Mouse (Mus musculus) CD4-positive, CD25-positive, alpha-beta regulatory T cell, adult 4 months (primary cell): ENCODE results near the gene Arnt2. TPM values are rescaled to one million over a fixed set of nuclear protein-coding genes. Genes with fewer than 3 reads are reported as not detected.

Experiments
- ATAC-seq: one replicate; pipeline ENCODE4 v1.8.0; 2017
- polyA plus RNA-seq, 2 experiments: library from polyadenylated mRNA; unstranded; fragments of 100-300 nt; shearing (Covaris generic); gene quantifications; one replicate each; pipeline ENCODE4 v1.2.1; 2017

The Arnt2 gene
- 1 to 10 TPM; 3.6 to 4.8 TPM for polyA plus RNA-seq

DNA sequence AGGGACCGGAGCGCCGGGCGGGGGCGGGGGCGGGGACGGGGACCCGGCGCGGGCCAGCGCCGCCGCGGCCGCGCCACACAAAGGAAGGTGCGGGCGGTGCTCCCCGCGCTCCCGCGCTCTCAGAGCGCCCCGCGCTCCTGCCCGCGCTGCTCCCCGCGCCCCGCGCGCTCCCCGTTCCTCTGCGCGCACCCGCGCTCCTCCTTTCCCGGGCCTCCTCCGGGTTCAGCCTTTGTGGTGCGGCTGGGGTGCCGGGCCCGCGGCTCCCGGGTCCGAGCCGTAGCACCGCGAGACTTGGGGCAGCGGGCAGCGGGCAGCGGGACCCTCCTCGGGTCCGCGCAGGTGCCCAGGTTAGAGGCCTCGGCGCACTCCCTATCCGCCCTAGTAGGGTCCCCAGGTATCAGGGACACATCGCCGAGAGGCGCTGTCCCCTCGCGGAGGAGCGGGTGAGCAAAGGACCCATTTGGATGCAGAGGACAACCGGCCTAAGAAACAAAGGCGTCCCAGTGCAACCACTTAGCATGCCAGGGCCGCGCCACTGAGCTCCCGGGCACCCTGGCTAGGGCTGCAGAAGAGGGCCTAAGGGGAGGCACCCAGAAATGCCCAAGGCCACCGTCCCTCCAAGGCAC lies at the start of gene Arnt2:
Gene Arnt2 (minus strand): TSS at position 281 of the 626 bp plus-strand sequence.
- peak; percentile 41 for ATAC-seq

DNA sequence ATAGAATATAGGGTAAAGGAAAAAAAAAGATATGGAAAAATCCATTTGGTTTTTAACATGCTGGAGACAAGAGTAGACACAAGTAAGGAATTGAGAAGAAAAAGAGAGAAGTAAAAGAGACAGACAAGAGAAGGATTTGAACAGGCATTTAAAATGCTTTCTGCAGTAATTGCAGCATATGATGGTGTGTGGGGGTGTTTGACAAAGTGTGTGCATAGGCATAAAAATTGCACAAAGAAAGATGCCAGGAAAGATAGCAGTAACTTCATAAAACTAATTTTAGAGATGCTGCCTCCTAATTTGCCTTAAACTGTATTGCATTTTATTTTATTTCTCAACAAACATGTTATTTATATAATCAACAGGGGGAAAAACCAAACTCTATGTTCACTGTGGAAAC lies 41.7 kb upstream of the Arnt2 start:
- no peak for ATAC-seq

DNA sequence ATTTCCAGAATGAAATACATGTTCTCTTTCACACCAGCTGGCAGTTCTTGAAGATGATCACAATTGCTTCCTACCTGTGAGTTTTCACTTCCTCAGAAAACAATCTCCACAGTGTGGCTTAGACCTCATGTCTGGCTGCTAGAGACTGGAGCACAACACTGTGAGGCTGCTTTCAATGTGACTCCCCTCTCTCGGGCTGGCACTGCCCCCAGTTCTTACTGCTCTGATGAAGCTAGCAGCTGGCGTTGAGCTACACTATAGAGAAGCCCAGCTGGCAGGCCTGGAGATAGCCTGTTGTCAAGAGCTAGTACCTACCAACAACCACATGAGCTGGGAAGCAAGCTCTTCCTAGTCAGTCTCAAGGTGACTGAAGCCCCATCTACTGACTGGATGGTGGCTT lies 39.1 kb upstream of the Arnt2 start:
- no peak for ATAC-seq

DNA sequence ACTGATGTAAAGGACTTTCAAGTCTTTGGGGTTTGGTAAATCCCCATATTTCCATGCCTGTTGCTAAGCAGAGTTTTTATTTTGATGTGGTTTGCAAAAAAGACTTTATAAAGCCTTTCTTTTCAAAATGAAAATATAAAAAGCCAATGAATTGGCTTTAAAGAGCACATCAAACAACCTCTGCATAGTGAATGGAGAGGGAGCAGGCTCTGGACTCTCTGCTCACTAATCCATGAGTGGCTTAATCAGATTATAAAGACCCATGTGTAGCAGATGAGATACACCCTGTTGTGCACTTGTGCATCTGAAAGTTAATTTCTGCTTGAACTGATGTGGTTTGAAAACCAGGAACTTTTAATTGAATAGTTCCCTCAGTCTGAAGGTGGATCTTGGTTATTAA lies 38.5 kb upstream of the Arnt2 start:
- no peak for ATAC-seq

DNA sequence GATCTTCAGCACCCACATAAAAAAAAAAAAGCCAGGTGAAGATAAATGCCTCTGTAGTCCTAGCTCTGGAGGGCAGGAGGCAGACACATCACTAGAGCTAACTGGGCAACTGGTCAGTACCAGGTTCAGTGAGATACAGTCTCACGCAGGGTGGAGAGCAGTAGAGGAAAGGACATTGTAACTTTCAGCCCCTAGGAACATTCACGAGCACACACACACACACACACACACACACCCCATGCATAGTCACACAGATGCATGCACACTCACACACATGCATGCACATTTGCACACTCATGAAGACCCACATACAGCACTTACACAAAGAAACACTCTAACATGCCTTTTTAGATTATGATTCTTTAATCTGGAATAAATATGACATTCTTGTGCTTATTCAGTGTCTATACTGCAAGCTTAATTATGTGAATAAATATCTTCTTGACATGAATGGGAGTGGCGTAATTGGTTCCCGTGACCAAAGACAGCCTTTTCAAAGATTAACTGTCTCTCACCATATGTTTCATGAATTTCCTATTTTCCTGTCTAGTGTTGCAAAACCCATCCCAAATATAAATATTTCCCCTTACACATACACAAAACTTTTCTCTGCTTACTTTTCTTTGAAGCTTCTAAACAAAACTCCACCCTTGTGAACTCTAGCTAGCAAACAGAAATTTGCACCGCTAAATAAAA lies 37.9 kb upstream of the Arnt2 start:
- ATAC-seq = no peak

DNA sequence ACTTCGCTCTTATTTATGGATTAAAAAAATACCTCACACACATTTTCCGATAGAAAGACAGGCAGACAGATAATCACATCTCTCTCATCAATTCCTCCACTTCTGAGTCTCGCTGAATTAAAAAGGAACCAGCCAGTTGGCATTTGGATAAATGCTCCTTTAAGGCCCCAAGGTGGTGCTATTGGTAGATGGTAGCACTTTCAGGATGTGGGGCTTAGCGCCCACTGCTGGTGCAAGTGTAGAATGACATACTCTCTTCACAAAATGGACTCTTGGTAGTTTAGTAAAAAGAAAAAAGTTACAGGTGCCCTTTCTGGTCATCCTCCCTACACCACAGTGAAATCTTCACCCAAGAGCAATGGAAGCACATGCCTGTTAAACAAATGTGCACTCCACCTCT lies 37.1 kb upstream of the Arnt2 start:
- ATAC-seq = peak; percentile 74

DNA sequence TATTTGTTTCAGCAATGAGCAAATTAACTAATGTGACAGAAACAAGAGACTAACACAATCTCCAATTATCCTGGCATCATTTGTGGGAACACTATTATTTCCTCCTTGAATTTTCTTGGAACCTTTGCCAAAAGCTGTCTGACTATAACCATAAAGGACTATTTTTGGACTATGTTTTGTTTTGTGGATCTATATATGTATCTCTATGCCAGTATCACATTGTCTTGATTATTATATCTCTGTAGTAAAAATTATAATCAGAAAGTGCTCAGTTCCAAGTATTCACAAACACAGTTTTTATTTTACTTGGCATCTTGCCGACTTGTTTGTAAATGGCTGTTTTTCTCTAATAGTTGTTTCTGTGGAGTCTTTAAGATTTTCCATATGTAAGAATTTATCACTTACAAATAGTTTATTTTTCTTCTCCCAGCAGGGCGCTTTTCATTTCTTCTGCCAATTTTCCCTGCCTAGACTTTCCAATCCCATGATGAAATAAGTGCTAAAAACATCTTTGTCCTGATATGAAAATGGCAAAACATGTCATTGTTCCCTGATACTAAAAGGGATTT lies 32.5 kb upstream of the Arnt2 start:
- ATAC-seq = no peak

DNA sequence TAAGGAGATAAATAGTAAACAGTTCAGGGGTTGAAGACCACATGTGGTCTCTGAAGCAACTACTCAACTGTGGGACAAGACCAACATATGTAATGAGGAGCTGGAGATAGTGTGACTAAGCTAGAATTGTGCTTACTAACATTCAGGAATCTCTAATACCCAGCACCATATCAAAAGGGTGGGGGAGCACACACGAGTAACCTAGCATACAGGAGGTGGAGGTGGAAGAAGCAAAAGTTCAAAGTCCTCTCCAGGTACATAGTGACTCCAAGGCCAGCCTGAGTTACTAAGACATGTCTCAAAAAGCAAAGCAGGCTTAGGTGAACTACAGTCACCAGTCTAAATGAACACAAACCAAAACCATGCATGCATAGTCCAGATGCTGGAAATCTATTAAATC lies 29.6 kb upstream of the Arnt2 start:
- no peak for ATAC-seq

DNA sequence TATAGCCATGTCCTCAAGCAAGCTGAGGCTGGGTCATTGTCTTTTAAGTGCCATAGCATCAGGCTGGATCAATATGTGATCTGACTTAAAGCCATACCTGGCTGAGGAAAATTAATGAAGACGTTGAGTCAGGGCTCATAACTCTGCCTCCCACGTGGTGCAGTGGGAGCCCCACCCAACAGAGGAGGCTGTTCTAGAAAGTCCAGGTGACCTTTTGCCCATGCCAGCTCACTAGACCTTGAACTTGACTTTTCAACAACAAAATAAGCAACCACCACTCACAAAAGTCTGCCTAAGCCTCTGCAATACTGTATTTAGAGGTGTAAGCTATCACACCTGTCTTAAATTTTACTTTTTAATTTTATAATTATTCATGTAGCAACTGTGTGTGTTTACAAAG lies 24.9 kb upstream of the Arnt2 start:
- ATAC-seq = no peak

DNA sequence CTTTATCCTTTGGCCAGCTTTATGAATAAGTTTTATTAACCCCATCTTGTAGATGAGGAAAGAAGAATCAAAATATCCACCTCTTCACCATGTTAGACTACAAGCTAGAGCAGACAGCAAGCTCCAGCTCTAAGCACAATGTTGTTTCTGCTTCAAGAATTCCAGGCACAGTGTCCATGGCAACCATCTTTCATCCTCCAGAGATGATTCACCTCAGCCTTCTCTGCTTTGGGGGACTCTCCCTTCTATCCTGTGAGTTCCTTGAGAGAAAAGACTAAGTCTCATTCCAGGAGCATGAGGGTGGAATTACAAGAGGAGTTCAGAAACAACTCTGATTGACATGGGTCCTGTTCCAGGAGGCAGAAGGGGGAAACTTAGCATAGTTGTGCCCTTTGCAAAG lies 22.2 kb upstream of the Arnt2 start:
- ATAC-seq = no peak

DNA sequence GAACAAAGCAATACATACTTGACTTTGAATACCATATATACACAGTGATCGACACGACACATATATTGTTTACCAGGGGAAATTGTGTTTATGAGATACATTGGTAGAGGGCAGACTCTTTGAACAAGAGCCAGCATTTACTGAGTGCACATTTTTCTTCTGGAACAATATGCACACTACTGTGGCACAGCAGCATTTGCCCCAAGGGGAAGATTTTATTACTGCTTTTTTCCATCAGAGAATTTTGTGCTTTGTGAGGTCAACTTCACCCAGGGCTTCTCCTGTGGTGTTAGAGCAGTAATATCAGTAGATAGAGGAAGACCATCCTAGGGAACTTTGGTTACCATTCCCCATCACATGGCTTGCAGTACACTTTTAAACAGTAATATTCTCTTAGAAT lies 17.2 kb upstream of the Arnt2 start:
- ATAC-seq = no peak

DNA sequence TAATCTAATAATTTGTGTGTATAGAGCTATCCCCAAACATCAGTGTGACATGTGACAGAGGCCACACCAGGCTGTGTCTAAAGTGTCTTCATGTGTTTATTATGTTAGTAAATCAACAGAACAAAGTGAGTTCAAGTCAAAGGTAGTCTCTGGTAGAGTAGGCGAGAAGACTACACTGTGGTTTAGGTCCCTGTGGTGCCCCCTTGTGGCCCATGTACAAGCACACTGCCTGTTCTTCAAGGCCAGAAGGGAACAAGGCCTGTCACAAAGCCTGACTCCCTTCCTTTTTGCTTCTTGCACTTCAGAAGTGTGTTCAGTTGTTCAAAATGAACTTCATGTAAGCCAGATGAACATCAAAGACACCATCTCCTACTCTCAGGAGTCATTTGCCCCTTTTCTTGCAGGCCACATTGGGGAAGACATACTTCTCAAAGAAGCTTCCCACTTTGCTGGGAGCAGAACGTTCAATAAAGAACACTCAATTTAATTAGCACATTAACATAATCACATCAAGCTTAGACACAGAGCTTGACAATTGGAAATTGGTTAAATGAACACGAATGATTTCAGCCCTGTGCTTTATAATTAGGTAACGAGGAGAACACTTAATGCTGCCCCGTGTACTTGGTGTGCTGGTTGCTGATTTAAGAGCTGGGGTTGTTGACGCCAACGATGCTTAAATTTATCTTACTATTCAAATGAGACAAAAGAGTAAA lies 14.9 kb upstream of the Arnt2 start:
- ATAC-seq = peak; percentile 58

DNA sequence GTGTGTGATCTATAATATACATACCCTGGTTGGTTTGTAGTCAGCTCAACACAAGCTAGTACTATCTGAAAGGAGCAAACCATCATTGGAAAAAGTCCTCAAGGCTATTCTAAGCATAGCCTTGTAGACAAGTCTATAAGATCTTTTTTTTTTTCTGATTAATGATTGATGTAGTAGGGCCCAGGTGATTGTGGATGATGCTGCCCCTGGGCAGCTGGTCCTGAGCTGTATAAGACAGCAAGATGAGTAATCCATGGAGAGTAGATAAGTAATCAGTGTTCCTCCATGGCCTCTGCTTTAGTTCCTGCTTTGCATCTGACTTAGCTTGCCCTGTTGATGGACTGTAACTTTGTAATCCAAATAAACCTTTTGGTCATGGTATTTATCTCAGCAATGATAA lies 11.8 kb upstream of the Arnt2 start:
- no peak for ATAC-seq

DNA sequence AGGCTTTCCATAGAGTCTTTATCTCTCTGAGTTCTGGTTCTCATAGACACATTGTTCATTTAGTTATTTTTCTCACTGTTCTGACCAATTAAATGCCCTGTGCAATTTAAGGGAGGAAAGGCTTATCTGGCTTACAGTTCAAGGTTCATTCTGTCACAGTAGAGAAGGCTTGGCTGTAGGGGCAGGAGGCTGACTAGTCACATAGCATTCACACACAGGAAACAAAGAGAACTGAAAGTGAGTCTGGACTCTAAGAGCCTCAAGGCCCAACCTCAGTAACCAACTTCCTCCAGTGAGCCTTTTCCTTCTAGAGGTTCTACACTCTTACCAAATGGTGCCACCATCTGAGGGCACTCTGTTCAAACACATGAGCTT lies 11.3 kb upstream of the Arnt2 start:
- no peak for ATAC-seq

DNA sequence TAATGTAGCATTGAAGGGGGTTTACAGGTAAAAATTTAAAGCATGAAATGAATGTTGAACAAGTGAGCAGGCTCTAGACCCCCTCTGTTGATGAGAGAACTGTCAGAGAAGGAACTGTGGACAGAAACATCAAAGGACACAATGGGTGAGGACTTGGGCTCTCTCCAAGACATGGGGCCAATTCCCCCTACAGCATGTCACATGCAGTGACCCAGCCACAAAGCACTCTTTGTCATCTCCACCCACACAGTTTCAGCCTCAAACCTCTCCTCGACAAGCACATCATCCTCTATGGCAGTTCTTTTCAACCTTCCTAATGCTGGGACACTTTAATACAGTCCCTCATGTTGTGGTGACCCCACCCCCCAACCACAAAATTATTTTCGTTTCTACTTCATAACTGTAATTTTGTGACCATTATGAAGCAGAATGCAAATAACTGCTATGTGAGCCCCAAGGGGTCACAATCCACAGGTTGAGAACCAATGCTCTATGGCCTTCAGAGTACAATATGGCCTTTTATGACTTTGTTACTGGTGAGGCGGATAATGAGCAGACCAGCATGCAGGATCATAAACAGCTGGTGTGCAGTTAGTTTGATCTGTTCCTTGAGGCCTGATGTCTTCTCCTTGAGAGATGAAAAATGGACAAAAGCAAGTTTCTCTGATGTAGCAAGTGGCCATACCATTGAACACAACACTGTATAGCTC lies 10.8 kb upstream of the Arnt2 start:
- no peak for ATAC-seq

DNA sequence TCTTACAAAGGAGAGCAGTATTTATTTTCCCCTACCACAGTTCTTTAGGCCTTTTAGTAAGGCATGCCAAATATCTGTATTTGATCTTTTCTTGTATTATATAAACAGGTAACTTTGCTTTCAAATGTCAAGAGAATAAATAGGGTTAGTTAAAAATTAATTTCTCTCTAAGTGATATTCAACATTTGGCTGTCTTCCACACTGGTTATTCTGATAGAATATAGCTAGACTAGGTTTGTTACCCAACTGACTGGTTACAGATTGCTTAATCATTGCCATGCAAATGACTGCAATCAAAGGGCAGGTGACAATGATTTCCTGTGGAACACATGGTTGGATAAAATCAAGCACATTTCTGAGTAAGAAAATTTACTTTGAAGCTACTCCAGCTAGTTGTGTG lies 7.5 kb upstream of the Arnt2 start:
- ATAC-seq = peak; percentile 17

DNA sequence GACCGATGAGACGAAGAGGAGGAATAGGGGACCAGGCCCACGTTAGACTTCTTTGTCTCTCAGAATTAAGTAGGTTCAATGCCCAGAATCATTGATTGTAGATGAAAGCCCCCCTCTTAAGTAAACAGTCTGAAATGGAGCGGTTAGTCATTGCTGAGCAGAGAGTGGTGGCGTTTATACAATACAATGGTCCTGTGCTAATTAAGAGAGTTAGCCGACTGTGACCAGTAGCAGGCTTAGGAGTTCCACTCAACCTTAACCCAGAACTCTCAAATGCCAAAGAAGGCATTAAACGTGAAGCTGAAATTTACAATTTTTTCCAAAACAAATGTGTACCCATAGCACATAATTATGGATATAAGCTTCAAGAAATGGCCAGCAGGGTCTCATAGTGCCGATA lies 2.6 kb upstream of the Arnt2 start:
- ATAC-seq = no peak

DNA sequence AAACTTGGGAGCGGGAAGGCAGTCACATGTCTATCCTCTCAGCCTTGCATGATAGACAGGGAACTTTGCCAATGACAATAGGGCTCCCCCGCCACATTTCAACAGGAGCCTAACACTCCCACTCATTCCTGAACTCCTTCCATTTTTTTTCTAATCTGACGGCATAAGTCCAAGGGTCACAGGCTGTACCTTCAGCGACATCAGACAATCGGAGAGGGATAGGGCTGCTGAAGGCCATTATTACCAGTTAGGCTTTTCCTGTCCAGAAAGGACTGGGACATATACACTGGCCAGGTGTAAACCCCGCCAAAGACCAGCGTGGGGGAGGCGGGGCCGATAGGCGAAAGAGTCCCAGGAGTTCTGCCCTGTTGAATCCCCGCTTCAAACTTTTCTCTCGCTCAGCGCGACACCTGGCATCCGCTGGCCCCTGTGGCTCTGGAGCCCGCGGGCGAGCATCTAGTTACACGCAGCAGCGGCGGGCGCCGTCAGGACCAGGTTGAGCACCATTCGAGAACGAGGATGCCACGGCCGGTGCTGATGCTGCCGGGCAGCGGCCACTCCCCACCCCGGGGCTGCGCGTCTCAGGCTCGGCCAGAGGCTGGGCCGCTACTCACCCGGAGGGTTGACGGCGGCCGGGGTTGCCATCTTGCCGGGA lies 608 bp downstream of the Arnt2 start:
- peak; percentile 53 for ATAC-seq

DNA sequence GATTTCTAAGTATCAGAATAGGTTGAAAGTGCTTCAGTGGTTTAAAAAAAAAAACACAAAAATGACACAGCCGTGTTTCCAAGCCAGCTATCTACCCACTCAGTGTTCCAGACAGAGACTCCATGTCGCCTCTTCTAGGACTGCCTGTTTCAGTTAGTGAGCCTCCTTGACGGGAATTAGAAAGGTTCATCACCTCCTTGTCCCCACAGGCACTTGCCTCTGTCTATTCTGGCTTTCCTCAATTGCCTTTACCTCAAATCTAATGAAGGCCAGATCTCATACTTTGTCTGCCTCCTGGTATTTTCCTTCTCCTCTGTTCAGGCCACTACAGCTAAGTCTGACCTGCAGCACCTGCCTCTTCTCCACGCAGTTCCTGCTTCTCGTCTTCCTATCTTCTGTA lies 1.7 kb downstream of the Arnt2 start:
- no peak for ATAC-seq

DNA sequence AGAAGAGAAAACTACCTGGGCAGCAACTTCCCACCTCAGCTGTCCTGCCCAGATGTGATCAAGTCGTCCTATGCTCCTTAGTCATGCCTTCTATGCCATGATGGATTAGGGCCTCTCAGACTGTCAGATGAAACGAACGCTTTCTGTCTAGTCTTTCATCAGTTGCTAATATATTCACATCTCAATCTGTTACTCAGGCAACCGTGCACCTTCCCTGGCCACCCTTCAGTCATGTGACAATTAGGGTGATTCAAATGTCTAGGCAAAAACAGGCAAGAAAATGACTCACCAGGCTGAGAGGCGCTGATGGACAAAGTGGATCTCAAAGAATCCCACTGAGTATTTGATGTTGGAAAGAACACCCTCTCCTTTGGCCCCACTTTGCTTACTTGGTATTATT lies 6.6 kb downstream of the Arnt2 start:
- ATAC-seq = no peak

DNA sequence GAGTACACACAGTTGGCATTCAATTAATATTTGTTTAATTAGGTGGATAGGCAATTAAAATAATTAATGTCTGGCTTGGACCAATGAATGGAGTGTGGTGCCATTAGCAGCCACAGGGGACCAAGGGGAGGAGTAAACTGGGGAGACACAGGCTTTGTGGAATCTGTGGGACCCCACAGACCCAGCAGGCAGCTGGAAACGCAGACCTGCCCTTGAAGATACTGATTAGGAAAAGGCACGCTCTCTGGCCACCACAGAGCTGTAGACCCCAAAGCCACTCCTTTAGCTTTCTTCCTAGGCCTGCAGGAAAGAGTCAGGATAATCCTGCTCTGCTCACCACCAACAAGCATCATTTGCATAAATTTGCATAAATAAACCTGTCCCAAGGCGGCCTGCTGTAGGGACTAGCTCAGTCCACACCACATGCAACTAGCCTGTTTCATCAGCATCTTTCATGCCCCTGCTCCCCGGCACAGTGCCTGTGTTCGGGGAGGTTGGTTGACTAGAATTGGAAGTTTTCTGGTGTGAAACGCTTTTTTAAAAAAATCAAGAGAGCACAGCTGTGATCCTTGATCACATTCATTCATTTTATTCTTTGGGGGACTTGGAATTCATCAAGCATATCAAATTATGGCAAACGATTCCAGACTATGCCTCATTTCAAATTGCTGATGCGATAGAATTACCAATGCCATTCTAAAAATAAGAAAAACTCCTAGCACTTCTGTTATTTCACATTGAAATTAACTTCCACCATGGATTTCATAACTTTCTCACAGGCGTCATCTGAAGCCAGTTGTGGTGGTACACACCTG lies 8.1 kb downstream of the Arnt2 start:
- ATAC-seq = no peak

DNA sequence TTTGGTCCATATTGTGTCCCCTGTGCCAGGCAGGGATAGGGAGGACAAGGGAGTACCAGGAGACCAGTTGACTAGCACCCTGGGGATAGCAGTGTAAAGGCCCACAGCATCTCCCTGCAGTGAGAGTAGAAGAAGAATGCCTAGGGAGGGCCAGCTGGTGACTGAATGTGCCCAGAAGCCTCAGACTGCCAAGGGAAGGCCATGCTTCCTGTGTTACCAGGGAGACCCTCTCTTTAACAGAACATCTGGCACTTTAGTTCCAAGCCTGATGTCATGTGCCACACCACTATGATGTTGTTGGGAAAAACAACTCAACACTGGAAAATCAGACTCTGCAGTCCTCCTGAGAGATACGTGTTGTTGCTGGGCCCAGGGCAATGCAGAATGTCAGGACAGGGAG lies 12.7 kb downstream of the Arnt2 start:
- ATAC-seq = no peak
